Mouse (Mus musculus) cortical plate, adult 2 months (tissue): ENCODE measurements at regions not wholly inside any gene's neighbourhood (a gene's known extent, or its start where the extent isn't known, plus 50 kb on each side); places are given as distances from the start of the nearest gene placed in this dataset.

Experiments used
- H3K27ac ChIP-seq: fragments of 200-500 bp; 2 replicates; pipeline ENCODE4 v1.5.1; 2012; ENCODE audit warnings: low read length, control low read depth, inconsistent platforms; ENCODE audit not compliant: insufficient read depth
- H3K4me1 ChIP-seq: fragments of 200-500 bp; 2 replicates; pipeline ENCODE4 v1.6.1; 2011; ENCODE audit warnings: low read length; ENCODE audit not compliant: control insufficient read depth, insufficient read depth
- H3K4me3 ChIP-seq: fragments of 200-500 bp; 2 replicates; pipeline ENCODE4 v1.5.1; 2011; ENCODE audit warnings: mild to moderate bottlenecking, low read length, control low read depth; ENCODE audit not compliant: insufficient read depth
- CTCF ChIP-seq: fragments of 200-500 bp; IDR thresholded peaks from 2 replicates; pipeline ENCODE4 v1.5.1; 2011; ENCODE audit warnings: mild to moderate bottlenecking, control low read depth, low read length; ENCODE audit not compliant: insufficient read depth; ENCODE audit errors: extremely low read depth
- POLR2A ChIP-seq: fragments of 200-500 bp; IDR thresholded peaks from 2 replicates; pipeline ENCODE4 v1.6.1; 2011; ENCODE audit warnings: mild to moderate bottlenecking, low read length, control low read depth; ENCODE audit not compliant: insufficient read depth; ENCODE audit errors: extremely low read depth

GRCm38 (mm10) chr4:142342482-142343206, 103.4 kb upstream of the Kazn start:
- TF ChIP-seq CTCF (no peak), POLR2A (no peak)
- peaks cover 5% of the 10 kb centered on the region for H3K4me1 ChIP-seq
- no peak overlapping the region for H3K27ac ChIP-seq
- no peak overlapping the region for H3K4me3 ChIP-seq

- H3K4me3 ChIP-seq = no peak overlapping the region
- TF ChIP-seq CTCF = no peak
- TF ChIP-seq POLR2A = no peak
- no peak overlapping the region for H3K27ac ChIP-seq
- peaks cover 9% of the 10 kb centered on the region for H3K4me1 ChIP-seq
Observed at GRCm38 (mm10) chr4:142341305-142341704, 102.1 kb upstream of the Kazn start.

GRCm38 (mm10) chr4:142340057-142340456, 100.9 kb upstream of the Kazn start:
- Histone ChIP-seq H3K27ac (no peak overlapping the region), H3K4me3 (no peak overlapping the region), H3K4me1 (peaks cover 9% of the 10 kb centered on the region)
- no peak for TF ChIP-seq POLR2A

- H3K27ac ChIP-seq = no peak overlapping the region
- peaks cover 9% of the 10 kb centered on the region for H3K4me1 ChIP-seq
Observed at GRCm38 (mm10) chr4:142337701-142338100, 98.5 kb upstream of the Kazn start.

GRCm38 (mm10) chr4:142336943-142337342, 97.7 kb upstream of the Kazn start:
- Histone ChIP-seq H3K4me3 (no peak overlapping the region), H3K4me1 (peaks cover 9% of the 10 kb centered on the region), H3K27ac (no peak overlapping the region)
- TF ChIP-seq POLR2A (no peak), CTCF (no peak)

More at GRCm38 (mm10) chr4:142337701-142338100, 98.5 kb upstream of the Kazn start:
- TF ChIP-seq CTCF = no peak
- no peak for TF ChIP-seq POLR2A
- no peak overlapping the region for H3K4me3 ChIP-seq

- no peak overlapping the region for H3K4me3 ChIP-seq
- no peak overlapping the region for H3K27ac ChIP-seq
Observed at GRCm38 (mm10) chr4:142334084-142334483, 94.9 kb upstream of the Kazn start.

GRCm38 (mm10) chr4:142330599-142330998, 91.4 kb upstream of the Kazn start:
- H3K4me1 ChIP-seq = no peaks in the 10 kb centered on the region
- H3K27ac ChIP-seq = no peak overlapping the region
- no peak overlapping the region for H3K4me3 ChIP-seq
- TF ChIP-seq POLR2A = no peak
- 0 out of 2 replicates have a peak, but pooled peaks have one; percentile 7 for TF ChIP-seq CTCF

More at GRCm38 (mm10) chr4:142334084-142334483, 94.9 kb upstream of the Kazn start:
- H3K4me1 ChIP-seq = peaks cover 5% of the 10 kb centered on the region
- TF ChIP-seq POLR2A (no peak), CTCF (no peak)

GRCm38 (mm10) chr4:142329600-142329999, 90.4 kb upstream of the Kazn start:
- Histone ChIP-seq H3K27ac (no peak overlapping the region), H3K4me1 (no peaks in the 10 kb centered on the region), H3K4me3 (no peak overlapping the region)
- TF ChIP-seq CTCF (0 out of 2 replicates have a peak, but pooled peaks have one; percentile 4), POLR2A (no peak)

GRCm38 (mm10) chr4:142326511-142326910, 87.3 kb upstream of the Kazn start:
- Histone ChIP-seq H3K27ac (no peak overlapping the region), H3K4me3 (no peak overlapping the region), H3K4me1 (no peaks in the 10 kb centered on the region)
- no peak for TF ChIP-seq CTCF
- TF ChIP-seq POLR2A = no peak

- H3K4me3 ChIP-seq = no peak overlapping the region
- H3K4me1 ChIP-seq = no peaks in the 10 kb centered on the region
- TF ChIP-seq CTCF (no peak), POLR2A (no peak)
- no peak overlapping the region for H3K27ac ChIP-seq
Observed at GRCm38 (mm10) chr4:142321209-142321863, 82.1 kb upstream of the Kazn start.
